Mouse (Mus musculus): ENCODE results near the gene BC035947. TPM values are rescaled to one million over a fixed set of nuclear protein-coding genes. Genes with fewer than 3 reads are reported as not detected.
A peak's percentile ranks its signal among the peaks of the same experiment; 100 is the strongest.

Gene BC035947
- polyA plus RNA-seq, 1 experiment from 2014 or later = 0.49 TPM

- Histone ChIP-seq H3K4me2 (replicated peaks) (no peak overlapping the region), H3K27me3 (no peaks in the 10 kb centered on the region), H3K4me1 (no peaks in the 10 kb centered on the region), H3K27ac (replicated peaks) (no peak overlapping the region), H3K9ac (no peak overlapping the region), H3K36me3 (no peaks in the 10 kb centered on the region), H3K4me3 (replicated peaks) (no peak overlapping the region), H3K9me3 (replicated peaks) (no peaks in the 10 kb centered on the region)
- ATAC-seq (ENCODE audit: insufficient number of reproducible peaks, low FRiP score, low TSS enrichment, low read depth) = no peak
- WGBS = 89% methylated on average over 16 of the region's 16 CpGs
Measured at GRCm38 (mm10) chr1:78501036-78501435, 10.9 kb downstream of the BC035947 start.

GRCm38 (mm10) chr1:78490143-78490542, 21.8 kb downstream of the BC035947 start:
- 59% methylated on average over 1 of the region's 1 CpGs for WGBS
- Histone ChIP-seq H3K4me3 (replicated peaks) (peak overlapping the region; percentile 94; the same call in 1 of the 2 replicates), H3K36me3 (0 out of 2 replicates have a peak, but pooled peaks cover 2% of the 10 kb centered on the region), H3K27me3 (no peaks in the 10 kb centered on the region), H3K9ac (no peak overlapping the region), H3K27ac (replicated peaks) (no peak overlapping the region), H3K4me2 (replicated peaks) (no peak overlapping the region), H3K4me1 (peaks cover 25% of the 10 kb centered on the region), H3K9me3 (replicated peaks) (no peaks in the 10 kb centered on the region)
- ATAC-seq (ENCODE audit: insufficient number of reproducible peaks, low FRiP score, low TSS enrichment, low read depth) = no peak

- under 1% methylated on average over 31 of the region's 31 CpGs for WGBS
- H3K27me3 ChIP-seq = no peaks in the 10 kb centered on the region
- H3K9me3 ChIP-seq (replicated peaks) = no peaks in the 10 kb centered on the region
- peak within 1 kb of the TSS; percentile 96 for H3K9ac ChIP-seq
- H3K4me3 ChIP-seq (replicated peaks) = peak within 1 kb of the TSS; percentile 94
- peak within 1 kb of the TSS; percentile 86 for H3K27ac ChIP-seq (replicated peaks)
- peak; percentile 95 for ATAC-seq (ENCODE audit: insufficient number of reproducible peaks, low FRiP score, low TSS enrichment, low read depth)
- 0 out of 2 replicates have a peak, but pooled peaks cover 2% of the 10 kb centered on the region for H3K36me3 ChIP-seq
- peak within 1 kb of the TSS; percentile 79 for H3K4me2 ChIP-seq (replicated peaks)
- H3K4me1 ChIP-seq = peaks cover 31% of the 10 kb centered on the region
Measured at GRCm38 (mm10) chr1:78488752-78489492, 23.0 kb downstream of the BC035947 start, which contains the start of gene Farsb. Gene Farsb (minus strand): TSS chr1:78488897.

GRCm38 (mm10) chr1:78488427-78488751, 23.6 kb downstream of the BC035947 start:
- H3K27me3 ChIP-seq = no peaks in the 10 kb centered on the region
- peak overlapping the region; percentile 96 for H3K9ac ChIP-seq
- under 1% methylated on average over 28 of the region's 28 CpGs for WGBS
- H3K4me1 ChIP-seq = peaks cover 34% of the 10 kb centered on the region
- peak overlapping the region; percentile 94 for H3K4me3 ChIP-seq (replicated peaks)
- H3K9me3 ChIP-seq (replicated peaks) = no peaks in the 10 kb centered on the region
- peak overlapping the region; percentile 79 for H3K4me2 ChIP-seq (replicated peaks)
- ATAC-seq (ENCODE audit: insufficient number of reproducible peaks, low FRiP score, low TSS enrichment, low read depth) = no peak
- H3K36me3 ChIP-seq = 0 out of 2 replicates have a peak, but pooled peaks cover 2% of the 10 kb centered on the region
- peak overlapping the region; percentile 86 for H3K27ac ChIP-seq (replicated peaks)

GRCm38 (mm10) chr1:78484361-78484760, 27.6 kb downstream of the BC035947 start:
- WGBS = 34% methylated on average over 2 of the region's 2 CpGs
- Histone ChIP-seq H3K4me2 (replicated peaks) (no peak overlapping the region), H3K4me1 (peaks cover 27% of the 10 kb centered on the region), H3K27ac (replicated peaks) (peak overlapping the region; percentile 24; the same call in 1 of the 2 replicates), H3K36me3 (peaks cover 18% of the 10 kb centered on the region), H3K9ac (no peak overlapping the region), H3K9me3 (replicated peaks) (no peaks in the 10 kb centered on the region), H3K27me3 (no peaks in the 10 kb centered on the region), H3K4me3 (replicated peaks) (no peak overlapping the region)
- no peak for ATAC-seq (ENCODE audit: insufficient number of reproducible peaks, low FRiP score, low TSS enrichment, low read depth)

DNA sequence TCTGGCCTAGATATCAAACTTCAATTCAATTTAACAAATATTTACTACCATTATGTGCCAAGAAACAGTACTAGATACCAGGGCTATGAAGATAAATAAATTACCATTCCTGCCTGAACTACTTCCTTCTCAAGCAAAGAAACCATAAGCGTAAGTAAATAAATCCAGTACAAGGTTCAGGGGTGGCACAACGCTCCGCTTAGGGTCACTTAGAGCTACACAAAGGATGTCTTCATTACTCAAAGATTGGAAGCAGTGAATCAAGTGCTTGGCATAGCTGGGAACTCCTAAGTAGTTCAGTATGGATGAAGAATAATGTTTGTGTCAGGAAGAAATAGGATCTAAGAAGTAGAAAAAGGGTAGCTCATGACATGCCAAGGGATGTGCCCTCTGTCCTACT, 28.5 kb downstream of the BC035947 start:
- no peaks in the 10 kb centered on the region for H3K9me3 ChIP-seq (replicated peaks)
- H3K4me3 ChIP-seq (replicated peaks) = no peak overlapping the region
- no peak overlapping the region for H3K9ac ChIP-seq
- H3K36me3 ChIP-seq = peaks cover 23% of the 10 kb centered on the region
- ATAC-seq (ENCODE audit: insufficient number of reproducible peaks, low FRiP score, low TSS enrichment, low read depth) = no peak
- 76% methylated on average over 3 of the region's 3 CpGs for WGBS
- peaks cover 26% of the 10 kb centered on the region for H3K4me1 ChIP-seq
- H3K4me2 ChIP-seq (replicated peaks) = no peak overlapping the region
- H3K27me3 ChIP-seq = no peaks in the 10 kb centered on the region
- no peak overlapping the region for H3K27ac ChIP-seq (replicated peaks)

DNA sequence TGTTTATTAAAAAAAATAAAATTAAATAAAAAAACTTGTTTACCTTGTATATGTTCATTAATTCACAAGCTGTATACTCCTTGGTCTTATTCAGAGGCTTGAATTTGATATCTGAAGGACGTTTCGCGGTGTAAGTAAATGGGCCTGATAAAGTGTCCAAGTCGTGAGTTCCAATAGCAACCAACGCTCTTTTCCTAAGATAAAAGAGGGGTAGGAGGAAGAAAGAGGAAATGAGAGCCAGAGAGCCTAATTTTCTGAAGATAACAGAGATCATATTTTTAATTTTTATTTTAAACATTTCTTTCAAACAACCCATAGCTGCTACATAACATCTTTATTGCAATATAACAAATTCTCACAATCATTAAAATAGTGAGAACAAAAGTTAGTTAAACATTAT, 39.5 kb downstream of the BC035947 start:
- no peak overlapping the region for H3K4me2 ChIP-seq (replicated peaks)
- no peaks in the 10 kb centered on the region for H3K27me3 ChIP-seq
- no peak overlapping the region for H3K9ac ChIP-seq
- WGBS = 86% methylated on average over 5 of the region's 5 CpGs
- no peaks in the 10 kb centered on the region for H3K4me1 ChIP-seq
- no peaks in the 10 kb centered on the region for H3K9me3 ChIP-seq (replicated peaks)
- H3K27ac ChIP-seq (replicated peaks) = no peak overlapping the region
- no peak overlapping the region for H3K4me3 ChIP-seq (replicated peaks)
- ATAC-seq (ENCODE audit: insufficient number of reproducible peaks, low FRiP score, low TSS enrichment, low read depth) = no peak
- H3K36me3 ChIP-seq = peaks cover 38% of the 10 kb centered on the region

DNA sequence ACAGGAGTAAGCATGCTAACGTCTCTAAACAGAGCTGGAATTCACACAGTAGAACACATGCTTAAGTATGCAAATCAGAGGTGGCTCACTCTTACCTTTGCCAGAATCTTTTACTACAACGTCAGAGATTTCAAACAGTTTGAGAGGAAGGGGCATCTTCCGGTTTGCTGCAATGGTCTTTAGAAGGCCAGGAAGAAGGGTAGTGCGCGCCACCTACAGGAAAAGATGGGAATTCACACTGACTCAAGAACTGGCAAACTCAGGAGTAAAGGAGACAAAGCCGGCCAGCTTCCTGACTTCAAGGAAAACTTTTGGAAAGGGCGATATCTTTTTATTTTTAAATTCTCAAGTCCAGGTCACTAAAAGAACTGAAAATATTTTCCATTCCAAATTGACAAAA, 57.3 kb downstream of the BC035947 start:
- Histone ChIP-seq H3K4me2 (replicated peaks) (no peak overlapping the region), H3K36me3 (peaks cover 64% of the 10 kb centered on the region), H3K9ac (no peak overlapping the region), H3K9me3 (replicated peaks) (no peaks in the 10 kb centered on the region), H3K4me3 (replicated peaks) (no peak overlapping the region), H3K27ac (replicated peaks) (0 out of 2 replicates have a peak overlapping the region, but pooled peaks have one; percentile 17), H3K27me3 (no peaks in the 10 kb centered on the region), H3K4me1 (peaks cover 16% of the 10 kb centered on the region)
- no peak for ATAC-seq (ENCODE audit: insufficient number of reproducible peaks, low FRiP score, low TSS enrichment, low read depth)
- 29% methylated on average over 7 of the region's 7 CpGs for WGBS

DNA sequence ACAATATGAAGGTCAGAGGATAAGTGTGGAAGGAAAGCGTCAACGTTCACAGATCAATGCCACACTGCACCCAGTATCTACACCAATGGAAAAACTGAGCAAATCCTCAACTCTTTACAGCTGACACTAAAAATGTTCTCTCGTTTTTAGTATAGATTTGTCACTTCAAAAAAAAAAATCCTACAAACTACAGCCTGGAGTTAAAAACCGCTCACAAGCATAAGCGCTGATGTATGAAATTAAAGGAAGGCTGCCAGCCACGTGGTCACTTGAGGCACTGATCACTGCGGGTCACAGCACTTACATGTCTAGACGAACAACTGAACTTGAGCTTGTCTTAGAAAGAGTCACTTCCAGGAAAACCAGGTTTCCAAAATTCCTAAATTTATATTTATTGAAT, 58.1 kb downstream of the BC035947 start:
- no peak overlapping the region for H3K4me3 ChIP-seq (replicated peaks)
- no peak overlapping the region for H3K27ac ChIP-seq (replicated peaks)
- H3K4me2 ChIP-seq (replicated peaks) = no peak overlapping the region
- H3K9ac ChIP-seq = no peak overlapping the region
- H3K4me1 ChIP-seq = peaks cover 16% of the 10 kb centered on the region
- peaks cover 59% of the 10 kb centered on the region for H3K36me3 ChIP-seq
- ATAC-seq (ENCODE audit: insufficient number of reproducible peaks, low FRiP score, low TSS enrichment, low read depth) = no peak
- no peaks in the 10 kb centered on the region for H3K9me3 ChIP-seq (replicated peaks)
- no peaks in the 10 kb centered on the region for H3K27me3 ChIP-seq
- WGBS = 76% methylated on average over 8 of the region's 8 CpGs

GRCm38 (mm10) chr1:78452544-78452943, 59.4 kb downstream of the BC035947 start:
- H3K4me3 ChIP-seq (replicated peaks) = no peak overlapping the region
- H3K9ac ChIP-seq = no peak overlapping the region
- ATAC-seq (ENCODE audit: insufficient number of reproducible peaks, low FRiP score, low TSS enrichment, low read depth) = no peak
- no peaks in the 10 kb centered on the region for H3K27me3 ChIP-seq
- H3K27ac ChIP-seq (replicated peaks) = no peak overlapping the region
- peaks cover 48% of the 10 kb centered on the region for H3K36me3 ChIP-seq
- 86% methylated on average over 6 of the region's 6 CpGs for WGBS
- peaks cover 26% of the 10 kb centered on the region for H3K4me1 ChIP-seq
- no peak overlapping the region for H3K4me2 ChIP-seq (replicated peaks)
- H3K9me3 ChIP-seq (replicated peaks) = no peaks in the 10 kb centered on the region

DNA sequence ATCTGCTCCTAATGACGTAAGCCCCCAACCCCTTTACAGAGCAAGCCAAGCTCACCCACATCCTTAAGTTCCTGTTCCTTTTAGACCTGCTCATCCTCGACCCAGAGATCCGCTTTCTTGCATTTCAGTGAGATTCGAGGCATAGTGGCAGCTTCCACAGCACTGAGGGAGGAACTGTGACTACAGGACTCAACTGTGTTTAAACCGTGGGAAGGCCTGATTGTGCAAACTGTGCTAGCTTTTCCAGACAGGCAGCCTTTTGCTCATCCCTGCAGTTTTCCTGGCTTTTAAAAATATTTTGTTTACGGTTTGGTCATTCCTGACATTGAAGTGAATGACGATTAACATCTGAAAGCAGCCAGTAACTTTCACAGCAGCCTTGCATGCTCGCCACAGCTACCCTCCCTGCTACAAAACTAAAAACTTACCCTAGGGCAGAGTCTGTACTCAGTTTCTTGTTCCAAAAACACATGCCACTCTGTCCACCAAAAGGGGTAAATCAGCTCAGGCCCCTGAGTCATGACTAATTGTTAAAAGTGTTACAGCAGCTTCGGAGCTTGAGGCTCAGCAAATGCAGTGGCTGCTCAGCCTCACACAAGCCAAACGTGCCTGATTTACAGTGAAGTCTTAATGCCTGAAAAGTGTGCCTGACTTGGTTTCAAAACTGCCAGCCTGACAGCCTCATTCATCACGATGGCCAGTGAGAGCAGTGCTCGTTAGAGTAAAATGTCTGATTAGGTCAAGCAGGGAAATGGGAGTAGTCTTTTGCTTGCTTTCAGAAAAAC, 60.7 kb downstream of the BC035947 start:
- Histone ChIP-seq H3K4me1 (peaks cover 26% of the 10 kb centered on the region), H3K9ac (no peak overlapping the region), H3K27me3 (no peaks in the 10 kb centered on the region), H3K4me2 (replicated peaks) (no peak overlapping the region), H3K4me3 (replicated peaks) (no peak overlapping the region), H3K36me3 (peaks cover 39% of the 10 kb centered on the region), H3K27ac (replicated peaks) (peak overlapping the region; percentile 58; the same call in 1 of the 2 replicates), H3K9me3 (replicated peaks) (no peaks in the 10 kb centered on the region)
- 53% methylated on average over 12 of the region's 12 CpGs for WGBS
- no peak for ATAC-seq (ENCODE audit: insufficient number of reproducible peaks, low FRiP score, low TSS enrichment, low read depth)
